Mouse (Mus musculus) liver, adult (tissue): ENCODE measurements around the gene Hspa8.

ENCODE experiments used
- GATA4 ChIP-seq: IDR thresholded peaks from 2 replicates; pipeline ENCODE4 v1.6.1; 2014; ENCODE audit warnings: mild to moderate bottlenecking, low read length; ENCODE audit not compliant: insufficient replicate concordance

Hspa8 gene

DNA sequence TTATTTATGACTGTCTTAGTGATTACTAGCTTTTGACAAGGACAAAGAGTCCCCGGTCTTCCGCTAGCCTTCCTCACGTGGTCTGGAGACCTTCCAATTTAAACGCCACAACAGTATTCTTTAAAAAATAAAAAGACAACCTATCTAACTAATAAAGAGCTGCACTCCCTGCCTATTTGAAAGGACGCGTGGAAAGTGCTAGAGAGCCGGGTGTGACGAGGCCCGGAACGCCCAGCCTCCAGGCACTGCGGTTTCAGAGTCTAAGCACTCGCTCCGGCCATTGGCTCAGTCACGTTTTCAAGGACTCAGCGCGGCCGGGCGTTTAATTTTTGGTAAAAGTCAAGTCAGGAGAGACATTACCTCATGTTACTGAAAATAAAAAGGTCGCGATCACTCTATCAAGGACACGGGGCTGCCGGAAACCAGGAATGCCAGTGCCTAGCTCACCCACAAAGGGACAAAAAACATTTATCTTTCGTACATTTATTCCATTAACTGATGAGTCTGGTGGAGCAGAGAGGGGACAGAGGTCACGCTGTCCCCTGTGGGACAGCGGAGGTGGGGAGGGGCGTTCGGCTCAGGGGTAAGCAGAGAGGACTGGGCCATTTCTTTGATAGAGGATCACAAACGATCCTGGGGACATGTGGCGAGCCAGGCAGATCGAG is 815 bp upstream of the Hspa8 start:
- peak; percentile 32; the same call in 1 of the 2 replicates for TF ChIP-seq GATA4

DNA sequence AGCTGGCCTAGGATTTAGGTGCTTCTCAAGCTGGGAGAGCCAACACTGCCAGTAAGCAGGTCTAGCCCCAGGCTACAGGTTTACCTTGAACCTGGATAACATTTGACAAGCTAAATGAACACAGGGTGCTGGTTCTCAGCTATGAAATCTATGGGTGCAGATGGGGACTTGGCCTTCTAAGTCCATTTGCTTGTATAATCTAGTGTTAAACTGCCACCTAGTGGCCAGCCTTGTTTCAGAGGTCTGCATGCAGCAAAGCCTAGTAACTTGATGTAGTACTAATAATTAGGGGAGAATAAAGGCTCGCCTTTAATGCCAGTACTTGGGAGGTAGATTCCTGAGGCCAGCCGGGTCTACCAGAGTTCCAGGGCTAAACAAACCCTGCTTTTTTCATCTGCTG is 4.5 kb downstream of the Hspa8 start:
- no peak for TF ChIP-seq GATA4

DNA sequence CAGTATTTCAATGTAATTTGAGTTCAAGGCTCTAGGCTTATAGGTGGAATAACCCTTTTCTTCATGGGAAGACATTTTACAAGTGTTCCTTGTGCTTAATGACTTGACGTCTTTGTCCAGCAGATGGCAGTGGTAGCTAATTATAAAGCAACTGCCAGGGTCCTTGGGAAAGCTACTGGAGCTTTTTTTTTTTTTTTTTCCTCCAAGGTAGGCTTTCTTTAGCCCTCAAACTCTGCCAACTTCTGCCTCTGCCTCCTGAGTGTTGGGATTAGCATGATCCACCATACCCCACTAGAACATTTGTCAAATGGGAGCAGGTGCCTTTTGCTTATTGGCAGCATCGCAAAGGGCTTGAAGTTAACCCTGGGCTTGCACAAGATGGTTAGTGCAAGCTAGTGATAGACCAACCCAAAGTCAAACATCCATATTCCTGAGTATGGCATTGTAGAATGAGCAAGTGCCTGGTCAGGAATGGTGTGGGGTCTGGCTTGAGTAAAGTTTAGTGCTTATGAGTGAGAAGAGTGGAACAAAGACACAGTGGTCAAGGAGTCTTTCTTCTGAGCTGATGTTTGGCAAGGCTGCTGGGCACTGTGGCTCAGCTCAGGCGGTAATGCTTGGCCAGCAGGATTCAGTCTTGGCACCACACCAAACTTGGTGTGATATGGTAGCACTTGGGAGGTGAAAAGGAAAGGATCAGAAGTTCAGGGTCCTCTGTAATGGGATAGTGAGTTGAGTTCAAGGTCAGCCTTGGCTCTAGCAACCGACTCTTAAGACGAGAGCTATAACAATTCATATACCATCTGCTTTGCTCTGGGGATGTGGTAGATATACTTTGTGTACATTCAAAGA is 5.9 kb downstream of the Hspa8 start:
- no peak for TF ChIP-seq GATA4

DNA sequence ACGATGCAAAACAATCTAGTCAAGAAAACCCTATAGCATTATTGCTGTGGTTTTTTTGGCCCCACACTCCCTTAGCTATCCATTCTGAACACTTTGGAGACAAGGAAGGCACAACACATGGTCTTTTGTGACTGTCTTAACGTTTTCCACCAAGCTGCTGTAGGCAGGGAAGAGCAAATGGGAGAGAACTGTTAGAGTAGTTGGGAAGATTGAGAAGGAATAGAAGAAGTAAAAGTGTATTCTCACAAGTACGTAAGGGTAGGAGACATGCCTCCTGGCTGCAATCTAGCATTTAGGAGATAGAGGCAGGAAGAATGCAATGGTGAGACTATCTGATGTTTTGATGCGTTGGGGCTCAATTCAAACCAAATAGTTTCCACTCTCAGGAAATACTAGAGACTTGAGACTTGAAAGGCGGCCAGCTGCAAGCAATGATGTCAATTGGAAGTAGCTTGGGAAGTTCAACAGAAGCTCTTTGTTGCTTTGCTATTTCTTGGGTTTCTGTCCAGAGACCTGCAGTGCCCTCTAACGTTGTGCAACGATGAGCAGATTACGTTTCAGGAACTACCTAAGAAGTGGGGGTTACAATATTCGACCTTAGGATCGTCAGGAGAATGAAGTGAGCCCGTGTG is 6.6 kb downstream of the Hspa8 start:
- peak; percentile 32; the same call in 1 of the 2 replicates for TF ChIP-seq GATA4

DNA sequence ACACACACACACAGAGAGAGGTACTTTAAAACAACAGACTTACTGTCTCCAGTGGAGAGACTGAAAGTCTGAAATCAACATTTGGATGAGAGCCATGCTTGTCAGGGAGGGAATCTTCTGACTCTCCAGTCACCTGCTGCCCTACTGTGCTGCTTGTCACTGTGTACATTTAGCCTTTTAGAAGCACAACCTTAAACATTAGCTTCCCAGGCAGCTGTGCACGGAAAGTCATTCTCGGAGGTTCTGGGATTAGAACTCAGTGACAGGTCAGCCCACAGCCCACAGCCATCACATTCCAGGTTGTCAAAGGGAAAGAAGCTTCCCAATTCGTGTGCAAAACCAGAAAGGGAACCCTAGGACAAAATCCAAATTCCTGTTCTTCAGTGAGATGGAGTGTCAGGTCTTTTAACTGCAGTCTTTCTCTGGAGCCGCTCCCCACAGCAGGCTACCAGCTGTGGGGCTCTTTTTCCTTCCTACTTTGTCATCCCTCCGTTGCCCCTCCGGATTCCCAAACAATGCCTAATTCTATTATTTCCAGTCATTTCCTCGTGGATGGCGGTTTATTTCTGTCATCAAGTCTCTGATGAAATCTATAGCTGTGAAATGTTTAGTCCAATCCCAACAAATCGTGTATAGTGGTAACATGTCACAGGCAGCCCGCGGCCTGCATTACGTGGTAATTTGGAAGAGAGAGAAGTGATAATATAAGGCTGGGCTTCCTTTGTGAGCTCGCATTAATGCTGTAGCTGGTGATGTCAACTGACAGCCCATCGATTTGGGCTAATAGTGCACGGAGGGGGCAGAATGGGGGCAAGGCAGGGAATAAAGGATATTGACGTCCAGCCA is 7.5 kb downstream of the Hspa8 start:
- no peak for TF ChIP-seq GATA4

DNA sequence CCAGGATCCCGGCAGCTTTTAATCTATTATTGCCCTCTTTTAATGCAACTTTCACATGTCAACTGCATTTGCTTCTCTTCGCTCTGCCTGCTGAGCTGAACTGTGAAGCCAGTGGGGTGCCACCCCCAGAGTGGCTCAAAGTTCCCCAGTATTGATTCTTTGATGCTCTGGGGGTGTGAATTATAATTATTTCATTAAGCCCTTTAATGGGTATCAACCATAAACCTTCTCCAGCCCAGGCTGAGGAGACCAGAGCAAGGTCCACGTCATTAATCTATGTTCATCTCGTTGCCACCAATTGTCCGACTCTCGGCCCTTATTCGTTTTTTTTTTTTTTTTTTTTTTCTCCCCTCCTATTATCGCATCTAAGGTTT is 8.1 kb downstream of the Hspa8 start:
- no peak for TF ChIP-seq GATA4

DNA sequence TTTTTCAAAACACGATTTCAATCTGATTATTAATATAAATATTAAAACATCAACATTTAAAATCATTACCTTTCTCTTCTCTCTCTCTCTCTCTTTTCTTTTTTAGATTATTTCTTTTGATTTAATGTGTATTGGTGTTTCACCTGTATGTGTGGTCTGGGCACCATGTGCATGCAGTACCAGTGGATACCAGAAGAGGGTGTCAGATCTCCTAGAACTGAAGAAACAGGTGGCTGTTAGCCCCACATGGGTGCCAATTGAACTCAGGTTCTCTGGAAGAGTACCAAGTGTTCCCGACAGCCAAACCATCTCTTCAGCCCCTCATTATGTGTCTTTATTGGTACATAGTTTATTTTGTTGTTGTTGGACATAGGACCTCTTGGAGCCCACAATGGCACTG is 11.1 kb downstream of the Hspa8 start:
- TF ChIP-seq GATA4 = no peak

DNA sequence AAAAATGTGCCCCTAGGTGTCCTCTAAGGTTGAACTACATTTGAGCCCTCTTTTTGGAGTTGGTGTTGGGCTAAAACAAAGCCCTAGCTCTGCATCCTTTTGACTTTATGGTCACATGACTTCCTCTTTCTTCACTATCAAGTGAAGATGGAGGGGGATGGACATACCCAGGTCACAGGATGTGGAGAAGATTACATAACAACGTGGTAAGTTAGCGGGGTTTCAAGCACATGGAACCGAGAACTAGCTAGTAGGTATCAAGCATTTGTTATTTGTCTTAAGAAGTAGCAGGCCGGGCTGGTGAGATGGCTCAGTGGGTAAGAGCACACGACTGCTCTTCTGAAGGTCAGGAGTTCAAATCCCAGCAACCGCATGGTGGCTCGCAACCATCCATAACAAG is 13.3 kb downstream of the Hspa8 start:
- no peak for TF ChIP-seq GATA4

DNA sequence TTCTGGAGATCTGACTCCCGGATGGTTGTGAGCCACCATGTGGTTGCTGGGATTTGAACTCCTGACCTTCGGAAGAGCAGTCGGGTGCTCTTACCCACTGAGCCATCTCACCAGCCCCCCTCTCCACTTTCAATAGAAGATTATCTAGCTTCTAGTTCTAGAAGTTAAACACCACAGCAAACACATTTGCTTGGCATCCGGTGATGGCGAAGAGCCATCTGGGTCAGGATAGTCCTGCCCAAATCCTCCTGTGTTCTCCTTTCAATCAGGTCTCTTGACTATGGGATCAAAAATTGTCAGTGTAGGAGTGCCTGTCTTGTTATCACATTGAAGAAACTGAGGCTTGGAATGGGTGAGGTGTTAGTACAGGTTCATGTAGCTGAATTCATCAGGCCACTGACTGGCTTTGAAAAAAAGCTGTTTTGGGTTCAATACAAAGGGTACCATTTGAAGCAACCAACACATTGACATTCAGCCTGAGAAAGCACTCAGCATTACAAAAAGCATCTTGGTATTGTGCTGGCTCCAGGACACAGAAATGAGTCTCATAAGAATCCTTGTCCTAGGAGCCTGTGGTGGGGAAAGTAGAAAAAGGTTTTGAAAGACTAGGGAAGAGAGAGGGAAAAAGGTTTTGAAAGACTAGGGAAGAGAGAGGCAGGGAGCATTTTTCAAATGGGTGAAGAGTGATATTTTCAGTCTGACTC is 16.7 kb downstream of the Hspa8 start:
- TF ChIP-seq GATA4 = no peak

DNA sequence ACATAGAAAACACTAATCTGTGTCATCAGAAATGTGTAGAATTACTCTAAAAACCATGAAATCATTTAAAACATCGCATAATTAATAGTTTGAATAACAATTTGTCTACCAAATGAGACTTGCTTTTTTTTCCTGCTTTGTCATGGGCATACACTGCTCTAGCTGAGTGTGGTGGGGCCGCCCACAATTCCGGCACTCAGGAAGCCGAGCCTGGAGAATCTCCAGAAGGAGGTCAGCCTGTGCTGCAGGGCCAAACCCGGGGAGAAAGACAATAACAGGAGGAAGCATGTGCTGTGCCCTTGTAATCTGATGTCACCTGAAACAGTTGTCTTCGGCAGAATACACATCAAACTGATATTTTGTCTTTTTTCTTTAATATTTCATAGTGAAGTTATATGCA is 24.8 kb downstream of the Hspa8 start:
- TF ChIP-seq GATA4 = 0 out of 2 replicates have a peak, but pooled peaks have one; percentile 13

DNA sequence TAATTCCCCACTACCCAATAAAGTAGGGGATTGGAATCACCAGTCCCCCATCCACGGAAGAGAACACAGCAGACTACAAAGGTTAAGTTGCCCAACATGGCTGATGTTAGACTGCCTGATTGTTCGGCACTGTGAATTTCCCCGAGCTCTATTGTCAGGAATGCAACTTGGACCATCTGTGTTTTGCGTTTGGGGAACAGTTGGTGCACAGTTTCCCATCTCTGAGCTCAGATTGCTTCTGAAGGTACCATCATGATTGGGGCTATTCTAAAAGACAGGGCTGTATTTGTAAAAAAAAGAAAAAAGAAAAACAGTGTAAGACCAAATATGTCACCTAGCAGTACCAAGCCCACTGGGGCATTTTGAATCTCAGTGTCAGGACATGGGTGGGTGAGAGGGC is 26.6 kb downstream of the Hspa8 start:
- TF ChIP-seq GATA4 = no peak

DNA sequence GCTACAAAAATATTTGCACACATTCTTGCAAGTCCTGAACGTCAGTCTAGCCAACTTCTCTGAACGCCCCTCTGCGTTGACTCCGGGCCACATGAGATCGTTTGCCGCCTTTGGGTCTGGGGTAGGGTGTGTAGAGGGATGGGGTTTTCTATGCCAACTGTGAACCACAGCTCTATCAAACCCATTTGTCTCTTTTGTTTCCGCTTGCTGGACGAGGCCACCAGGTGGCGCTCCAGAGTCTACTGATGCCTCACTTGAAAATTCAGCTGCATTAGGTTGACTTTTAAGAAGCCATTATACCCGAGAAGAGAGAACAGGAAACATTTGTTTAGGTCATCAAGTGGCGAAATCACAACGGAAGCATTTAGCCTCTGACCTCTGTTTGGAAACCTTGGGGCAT is 33.8 kb downstream of the Hspa8 start:
- TF ChIP-seq GATA4 = no peak

DNA sequence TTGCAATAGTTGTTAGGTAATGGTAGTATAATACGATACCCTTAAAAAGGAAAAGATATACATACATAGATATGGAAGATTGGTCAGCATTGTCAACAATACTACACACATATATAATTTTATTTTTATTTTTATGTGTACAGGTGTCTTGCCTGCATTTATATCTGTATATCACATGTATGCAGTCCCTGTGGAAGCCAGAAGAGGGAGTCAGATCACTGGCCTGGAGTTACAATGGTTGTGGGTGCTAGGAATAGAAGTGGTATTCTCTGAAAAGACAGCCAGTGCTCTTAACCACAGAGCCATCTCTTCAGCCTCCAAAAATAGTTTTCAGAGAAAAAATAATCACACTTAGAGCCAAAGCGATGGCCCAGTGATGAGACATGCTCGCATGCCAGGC is 35.9 kb downstream of the Hspa8 start:
- TF ChIP-seq GATA4 = no peak

DNA sequence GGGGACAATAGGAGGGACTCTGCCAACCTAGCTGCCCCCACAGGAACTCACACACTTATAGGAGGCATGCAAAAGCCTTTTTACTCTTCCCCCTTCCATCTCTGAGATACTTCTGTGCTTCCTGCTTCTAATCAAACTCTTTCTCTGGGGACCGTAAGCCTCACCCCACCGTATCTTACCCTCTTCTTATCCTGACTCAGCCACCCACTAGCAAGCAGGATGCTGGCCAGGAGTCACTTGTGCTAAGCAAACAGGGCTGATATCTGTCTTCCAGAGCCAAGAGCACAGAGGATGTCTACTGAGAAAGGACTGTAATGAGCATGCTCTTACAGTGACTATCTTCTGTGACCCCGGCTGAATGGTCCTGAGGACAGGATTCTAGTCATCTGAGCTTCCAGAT is 38.9 kb downstream of the Hspa8 start:
- TF ChIP-seq GATA4 = peak; percentile 90

DNA sequence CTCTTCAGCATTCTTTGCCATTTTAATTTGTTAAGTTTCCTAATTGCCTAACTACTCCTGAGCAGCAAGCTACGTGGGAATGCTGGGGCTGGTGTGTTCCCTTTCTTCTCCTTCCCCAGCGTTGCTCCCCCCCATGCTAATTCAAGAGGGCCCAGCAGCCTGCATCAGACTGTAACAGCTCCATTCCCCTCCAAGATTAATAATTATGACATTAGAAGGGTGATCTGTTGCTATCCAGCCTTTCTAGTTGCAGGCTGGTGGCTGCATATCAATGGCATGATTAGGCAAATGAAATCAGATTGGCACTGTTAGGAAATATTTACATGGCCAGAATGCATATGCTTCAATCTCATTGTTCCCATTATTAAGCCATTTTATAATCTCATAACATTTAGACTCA is 50.7 kb downstream of the Hspa8 start:
- TF ChIP-seq GATA4 = no peak
